Mouse (Mus musculus) layer of hippocampus, postnatal 25 days (tissue): ENCODE data around the gene Gpr179. TPM values are rescaled to one million over a fixed set of nuclear protein-coding genes. Genes with fewer than 3 reads are reported as not detected.
A peak's percentile ranks its signal among the peaks of the same experiment; 100 is the strongest.

Source experiments
- DNase-seq, 2 experiments: peaks; one replicate each; pipeline ENCODE4 v3.0.0; 2022; ENCODE audit warnings: mixed read lengths in 2 of 2, low spot score in 1 of 2; ENCODE audit errors: extremely low spot score in 1 of 2
- total RNA-seq, 2 experiments: library from RNA; stranded (reverse); gene quantifications; 2 replicates each; pipeline ENCODE4 v1.2.3; 2021

Gene Gpr179
- total RNA-seq, 2 experiments from 2014 or later: 0.15 to 0.16 TPM

DNA sequence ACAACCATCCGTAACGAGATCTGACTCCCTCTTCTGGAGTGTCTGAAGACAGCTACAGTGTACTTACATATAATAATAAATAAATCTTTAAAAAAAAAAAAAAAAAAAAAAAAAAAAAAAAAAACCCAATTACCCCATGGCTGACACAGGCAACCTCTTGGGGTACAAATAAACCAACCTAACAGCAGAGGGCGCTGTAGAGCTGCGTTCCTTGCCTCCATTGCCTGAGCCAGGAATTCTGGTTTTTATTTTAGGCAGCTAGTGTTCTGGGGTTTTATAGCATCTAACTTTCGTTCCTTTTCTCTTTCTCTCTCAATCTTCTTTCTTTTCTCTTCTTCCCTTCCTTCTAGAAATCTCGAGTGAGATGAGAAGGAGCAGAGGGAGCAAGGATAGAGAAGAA is 5.8 kb upstream of the Gpr179 start:
- DNase-seq: peak; percentile 51 to 88

DNA sequence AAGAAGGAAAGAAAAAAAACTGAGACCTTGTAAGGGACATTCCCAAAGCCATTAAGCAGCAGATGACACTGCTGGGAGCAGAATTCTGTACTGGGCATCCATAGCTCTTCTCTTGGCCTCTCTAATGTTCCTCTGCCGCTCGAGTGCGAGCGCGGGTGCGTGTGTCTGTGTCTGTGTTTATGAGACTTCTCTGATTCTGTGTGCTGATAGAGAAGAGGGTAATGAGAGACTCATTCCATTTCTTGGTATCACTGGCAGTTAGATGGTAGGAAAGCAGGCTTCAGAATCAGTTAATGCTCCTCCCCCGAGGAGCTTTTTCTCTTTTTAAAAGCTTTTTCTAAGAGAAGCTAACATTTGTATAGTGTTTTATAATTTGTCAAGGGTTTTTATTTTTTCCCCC is 3.4 kb upstream of the Gpr179 start:
- DNase-seq: no peak

DNA sequence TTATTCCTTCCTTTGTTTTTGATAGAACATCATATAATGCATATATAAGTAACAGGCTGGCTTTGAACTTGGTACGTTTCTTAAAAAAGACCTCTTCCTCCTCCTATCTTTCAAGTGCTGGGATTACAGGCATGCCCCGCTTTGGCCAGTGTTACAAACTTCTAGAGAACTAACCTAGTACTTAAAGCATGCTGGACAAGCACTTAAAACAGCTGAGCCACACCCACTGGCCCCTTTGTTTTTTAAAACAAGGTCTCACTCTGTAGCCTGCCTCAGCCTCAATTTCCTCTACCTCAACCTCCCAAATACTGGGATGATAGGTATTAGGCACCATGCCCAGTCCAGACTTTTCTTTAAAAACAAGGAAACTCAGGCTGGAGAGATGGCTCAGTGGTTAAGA is 2.8 kb upstream of the Gpr179 start:
- no peak for DNase-seq

DNA sequence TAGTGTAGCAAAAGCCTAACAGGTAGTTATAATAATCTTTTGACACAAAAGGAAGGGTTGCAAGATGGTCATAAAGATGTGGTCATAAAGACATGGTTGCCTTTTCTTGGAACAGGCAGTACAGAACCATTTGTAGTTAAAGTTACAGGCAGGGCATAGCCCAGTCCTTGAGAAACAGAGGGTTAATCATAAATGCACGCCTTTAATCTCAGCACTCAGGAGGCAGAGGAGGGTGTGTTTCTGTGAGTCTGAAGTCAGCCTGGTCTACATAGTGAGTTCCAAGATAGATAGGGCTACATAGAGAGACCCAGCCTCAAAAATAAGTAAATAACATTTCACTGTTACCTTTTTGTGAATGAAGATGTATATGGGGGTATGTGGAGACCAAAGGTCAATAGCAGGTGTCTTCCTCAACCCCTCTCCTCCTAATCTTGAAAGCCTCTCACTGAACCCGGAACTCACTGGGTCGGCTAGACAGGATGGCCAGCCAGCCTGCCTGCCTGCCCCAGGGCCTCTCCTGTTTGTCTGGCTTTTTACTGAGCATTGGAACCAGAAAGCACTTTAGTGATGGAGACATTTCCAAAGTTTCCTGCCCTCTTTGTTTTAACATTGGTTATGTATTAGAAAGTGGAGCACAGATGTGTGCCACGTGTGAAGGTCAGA is 1.2 kb upstream of the Gpr179 start:
- DNase-seq: no peak

DNA sequence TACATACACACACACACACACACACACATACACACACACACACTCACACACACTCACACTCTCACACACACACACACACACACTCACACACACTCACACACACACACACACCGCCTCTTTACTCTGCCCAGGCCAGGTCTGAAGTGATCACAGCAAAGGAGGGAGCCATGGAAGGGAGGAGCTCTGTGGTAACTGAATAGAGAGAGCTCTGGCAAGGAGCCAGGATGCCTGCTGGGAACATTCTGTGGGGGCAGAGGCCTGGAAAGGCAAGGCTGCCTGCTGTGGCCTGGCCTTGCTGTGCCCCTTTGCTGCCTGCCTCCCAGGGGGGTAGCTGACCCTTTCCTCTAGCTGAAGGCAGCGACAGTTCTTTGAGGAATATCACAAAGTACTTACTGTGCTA is 1.8 kb downstream of the Gpr179 start:
- DNase-seq: peak; percentile 31 to 73

DNA sequence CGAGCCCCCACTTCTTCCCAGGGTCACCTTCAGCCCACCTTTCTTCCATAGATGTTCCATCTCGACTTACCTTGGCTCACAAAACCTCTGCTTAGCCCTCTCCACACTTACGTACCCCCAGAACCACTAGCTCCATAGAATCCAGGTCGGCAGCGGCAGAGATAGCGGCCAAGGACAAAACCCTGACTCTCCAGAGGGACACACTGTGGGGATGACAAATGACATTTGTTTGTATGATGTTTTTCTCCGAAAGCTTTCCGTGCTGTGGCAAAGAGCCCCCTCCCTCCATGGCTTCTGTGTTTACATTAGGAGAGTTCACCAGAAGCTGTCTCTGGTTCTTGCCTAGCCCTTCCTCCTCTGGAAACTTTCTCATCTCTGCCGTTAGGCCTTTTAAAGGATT is 4.6 kb downstream of the Gpr179 start:
- no peak for DNase-seq

DNA sequence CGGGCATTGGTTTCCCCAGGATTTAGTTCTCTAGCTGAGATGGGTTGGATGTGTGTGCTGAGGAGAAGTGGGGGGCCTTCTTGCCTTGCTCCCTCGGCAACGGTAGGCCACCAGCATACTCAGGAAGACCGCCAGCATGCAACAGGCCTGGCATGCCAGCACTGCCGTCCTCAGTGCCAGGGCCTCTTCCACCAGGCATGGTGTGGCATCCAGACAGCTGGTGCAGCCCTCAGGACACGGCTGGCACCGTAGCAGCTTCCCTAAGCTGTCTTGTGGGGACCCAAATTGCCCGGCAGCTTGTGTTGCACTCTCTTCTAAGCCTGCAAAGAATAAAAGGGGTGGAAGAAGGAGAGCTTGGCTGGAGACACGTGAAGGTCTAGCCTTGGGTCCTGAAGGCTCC is 5.5 kb downstream of the Gpr179 start:
- DNase-seq: no peak

DNA sequence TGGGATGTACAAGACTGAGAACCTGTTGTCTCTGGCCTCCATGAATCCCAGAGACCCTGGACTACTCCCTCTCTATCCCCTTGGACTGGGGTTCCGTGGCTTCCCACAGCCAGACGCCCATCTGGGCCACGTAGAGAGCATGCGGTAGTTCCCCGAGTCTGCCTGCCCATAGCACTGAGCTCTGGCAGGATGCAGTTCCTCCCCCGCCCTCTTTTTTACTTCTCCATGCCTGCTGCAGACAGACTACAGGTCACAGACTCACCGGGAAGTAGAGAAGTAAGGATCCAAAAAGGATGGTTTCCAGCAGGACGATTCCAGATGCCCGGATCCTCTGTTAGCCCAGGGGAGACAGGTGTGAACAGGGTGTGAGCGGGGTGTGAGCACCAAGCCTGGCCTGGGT is 6.4 kb downstream of the Gpr179 start:
- DNase-seq: no peak

DNA sequence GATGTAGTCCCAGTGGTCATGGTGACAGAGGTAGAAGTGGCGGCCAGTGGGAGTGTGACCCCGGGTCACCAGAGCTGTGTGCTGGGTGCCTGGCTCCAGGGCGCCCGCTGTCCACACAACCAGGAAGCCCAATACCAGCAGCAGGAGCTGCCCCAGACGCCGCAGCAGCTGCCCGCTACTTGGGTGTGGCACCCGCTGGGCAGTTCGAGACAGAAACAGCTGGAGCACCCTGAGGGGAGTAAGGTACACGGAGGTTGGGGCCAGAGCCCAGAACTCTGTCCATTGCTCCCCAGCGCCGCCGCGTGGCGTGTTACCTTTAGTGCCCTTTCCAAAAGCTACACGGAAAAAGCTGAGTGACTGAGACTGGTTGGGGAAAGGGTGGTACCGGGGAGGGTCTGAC is 8.3 kb downstream of the Gpr179 start:
- DNase-seq: no peak

DNA sequence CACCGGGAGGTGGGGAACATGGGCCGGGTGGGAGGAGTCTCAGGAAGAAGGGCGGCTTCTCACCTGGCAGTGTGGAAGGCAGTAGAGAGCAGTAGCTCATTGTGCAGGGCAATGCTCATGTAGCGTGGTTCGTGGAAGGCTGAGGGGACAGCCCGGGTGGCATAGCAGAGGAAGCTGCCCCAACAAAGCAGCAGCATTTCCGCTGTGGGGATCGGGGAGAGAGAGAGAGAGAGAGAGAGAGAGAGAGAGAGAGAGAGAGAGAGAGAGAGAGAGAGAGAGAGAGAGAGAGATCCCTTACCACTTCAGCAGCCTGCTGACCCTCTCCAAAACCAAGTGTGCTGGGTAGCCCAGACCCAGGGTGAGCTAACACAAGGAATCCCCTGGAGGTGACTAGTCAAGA is 8.7 kb downstream of the Gpr179 start:
- no peak for DNase-seq

DNA sequence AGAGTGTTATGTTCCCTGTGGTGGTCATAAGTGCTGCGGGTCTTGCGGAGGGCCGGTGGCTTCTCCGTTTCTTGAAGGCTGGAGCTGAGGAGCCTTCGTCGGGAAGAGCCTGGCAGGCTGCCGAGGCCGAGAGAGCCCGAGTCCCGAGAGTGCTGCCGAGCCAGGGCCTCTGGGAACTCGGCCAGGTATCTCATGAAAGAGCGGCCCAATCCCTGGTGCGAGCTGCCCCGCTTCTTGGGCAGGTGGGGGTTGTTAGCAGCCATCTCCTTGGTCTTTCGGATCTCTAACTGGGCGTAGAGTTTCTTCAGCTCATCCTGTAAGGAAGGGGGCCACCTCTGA is 12.9 kb downstream of the Gpr179 start:
- peak in 1 of 2 experiments; percentile 49 for DNase-seq

DNA sequence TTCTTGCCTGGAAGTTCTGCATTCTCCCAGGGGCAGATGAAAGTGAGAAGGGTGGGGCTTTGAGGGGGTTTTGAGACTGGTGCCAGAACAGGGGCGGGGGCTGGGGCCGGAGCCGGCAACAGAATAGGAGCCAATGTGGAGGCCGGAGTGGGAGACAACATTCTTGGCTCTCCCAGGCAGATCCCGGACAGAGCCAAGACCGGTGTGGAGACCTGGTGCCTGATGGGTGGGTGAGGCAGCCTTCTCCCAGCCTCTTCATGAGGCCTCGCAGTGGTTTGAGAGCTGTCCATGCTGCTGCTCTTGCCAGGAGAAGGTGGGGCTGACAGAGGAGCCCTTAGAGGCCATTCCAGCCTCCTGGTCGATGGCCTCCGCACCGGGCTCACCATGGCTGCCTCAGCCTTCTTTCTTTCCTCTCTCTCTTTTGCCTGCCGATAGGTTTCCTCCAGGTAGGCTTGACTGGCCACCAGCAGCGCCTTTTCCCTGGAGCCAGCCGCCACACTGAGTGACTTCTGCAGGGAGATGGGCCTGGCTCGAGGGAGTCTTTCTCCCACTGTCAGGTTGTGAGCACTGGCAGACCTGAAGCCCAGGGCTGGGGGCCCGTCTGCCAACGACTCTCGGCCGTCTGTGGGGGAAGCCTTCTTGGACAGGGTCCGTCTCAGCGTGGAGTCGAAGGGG is 13.4 kb downstream of the Gpr179 start:
- DNase-seq: no peak

DNA sequence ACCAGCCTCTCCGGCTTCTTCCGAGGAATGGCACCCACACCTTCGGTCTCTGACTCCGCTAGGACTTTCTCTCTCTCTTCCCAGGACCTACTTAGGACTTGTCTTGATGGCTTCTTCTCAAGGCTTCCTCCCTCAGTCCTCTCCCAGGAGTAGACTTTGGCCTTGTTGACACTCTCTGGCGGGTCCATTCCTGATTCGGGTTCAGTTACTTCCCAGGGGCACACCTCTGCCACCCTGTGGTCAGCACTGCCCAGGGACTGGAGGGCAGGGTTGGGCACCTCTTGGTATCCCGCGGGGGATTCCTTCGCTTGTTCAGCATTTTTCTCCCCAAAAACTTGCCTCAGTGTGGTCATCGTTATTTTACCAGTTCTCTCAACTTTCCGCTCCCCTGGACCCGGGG is 14.5 kb downstream of the Gpr179 start:
- no peak for DNase-seq

DNA sequence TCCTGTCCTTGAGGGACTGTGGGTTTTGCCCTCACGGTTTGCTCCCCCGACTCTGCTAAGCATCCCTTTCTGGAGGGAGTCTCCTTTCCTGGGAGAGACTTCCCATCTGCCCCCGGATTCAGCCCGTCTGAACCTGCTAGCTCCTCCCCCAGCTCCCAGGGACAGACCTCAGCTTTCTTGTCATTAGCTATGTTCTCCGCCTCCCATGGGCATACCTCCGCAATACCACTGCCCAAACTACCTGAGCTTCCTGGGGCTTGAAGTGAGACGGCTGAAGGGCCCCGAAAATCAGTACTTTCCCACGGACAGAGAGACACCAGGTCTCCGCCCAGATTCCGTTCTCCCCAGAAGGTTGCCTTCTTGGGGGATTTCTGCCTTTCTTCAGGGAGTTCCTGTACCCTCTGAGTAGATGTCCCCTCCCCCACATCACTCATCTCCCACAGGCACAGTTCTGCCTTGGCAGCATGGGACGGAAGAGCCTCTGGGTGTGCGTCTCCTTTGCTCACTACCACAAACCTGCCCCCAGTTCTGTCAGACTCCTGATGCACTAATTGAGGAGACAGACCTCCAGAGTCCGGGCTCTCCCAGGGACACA is 15.0 kb downstream of the Gpr179 start:
- DNase-seq: no peak

DNA sequence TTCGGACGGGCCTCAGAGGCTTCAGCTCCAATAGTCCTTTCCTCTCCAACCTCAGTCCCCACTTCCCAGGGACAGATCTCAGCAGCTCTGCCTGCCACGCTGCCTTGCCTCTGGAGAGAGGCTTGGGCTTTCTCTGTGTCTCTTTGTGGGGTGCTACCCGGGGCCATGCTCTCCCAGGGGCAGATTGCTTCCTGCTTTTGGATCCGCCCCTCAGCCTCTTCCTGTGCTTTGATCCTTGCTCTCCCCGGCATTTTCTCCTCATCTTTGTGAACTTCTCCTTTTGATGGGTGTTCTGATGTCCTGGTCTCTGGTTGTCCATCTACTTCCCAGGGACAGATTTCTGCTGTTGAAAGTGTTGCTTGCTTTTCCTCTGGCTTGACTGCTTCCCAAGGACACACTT is 15.6 kb downstream of the Gpr179 start:
- no peak for DNase-seq

DNA sequence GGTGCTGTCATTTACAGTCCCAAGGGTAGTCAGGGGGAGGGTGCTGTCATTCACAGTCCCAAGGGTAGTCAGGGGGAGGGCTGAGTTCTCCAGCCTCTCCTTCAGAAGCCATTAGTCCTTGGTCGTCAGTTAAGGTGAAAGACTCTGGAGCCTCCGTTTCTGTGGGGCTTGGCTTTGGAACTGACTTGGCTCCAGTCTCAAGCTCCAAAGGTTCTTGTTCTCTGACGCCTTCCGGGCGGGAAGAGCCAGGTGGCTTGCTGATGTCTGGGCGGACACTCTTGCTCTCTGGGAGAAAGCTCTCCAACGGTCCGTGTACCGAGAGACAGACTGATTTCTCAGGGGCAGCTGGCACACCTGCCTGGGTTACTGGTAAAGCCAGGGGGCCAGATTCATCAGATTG is 17.5 kb downstream of the Gpr179 start:
- no peak for DNase-seq

DNA sequence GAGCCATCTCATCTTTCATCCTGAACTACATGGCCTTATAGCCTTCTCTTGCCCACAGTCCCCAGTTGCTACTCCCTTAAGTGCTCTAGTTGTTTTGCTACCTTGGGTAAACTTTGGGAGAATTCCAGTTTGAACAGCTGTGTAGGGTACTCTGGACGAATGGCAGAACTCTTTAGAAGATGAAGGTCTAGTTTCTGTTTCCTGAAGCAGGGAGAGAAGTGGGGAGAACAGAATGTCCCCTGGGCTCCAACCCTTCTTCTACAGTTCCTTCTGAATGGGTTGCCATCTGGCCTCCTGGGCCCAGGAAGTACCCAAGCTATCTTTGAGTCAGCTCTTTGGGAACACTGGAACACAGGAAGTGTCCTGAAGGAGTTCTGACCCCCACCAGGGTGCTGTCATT is 18.0 kb downstream of the Gpr179 start:
- no peak for DNase-seq

DNA sequence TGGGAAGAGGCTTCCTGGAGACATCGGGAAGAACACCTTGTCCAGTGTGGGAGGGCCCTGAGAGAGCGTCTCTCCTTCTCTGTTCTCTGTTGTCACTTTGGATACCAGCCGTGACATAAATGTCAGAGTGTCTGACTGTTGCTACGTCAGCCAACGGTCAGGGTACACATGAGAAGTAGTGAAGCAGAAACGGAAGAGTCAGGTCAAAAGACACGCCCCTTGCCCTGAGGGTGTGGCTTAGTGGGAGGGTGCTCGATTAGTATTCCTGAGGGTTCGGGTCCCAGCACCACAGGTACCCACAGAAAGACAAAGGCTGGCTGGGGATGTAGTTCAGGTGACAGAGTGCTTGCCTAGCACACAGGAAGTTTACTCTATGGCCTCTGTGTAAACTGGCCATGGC is 18.8 kb downstream of the Gpr179 start:
- no peak for DNase-seq

DNA sequence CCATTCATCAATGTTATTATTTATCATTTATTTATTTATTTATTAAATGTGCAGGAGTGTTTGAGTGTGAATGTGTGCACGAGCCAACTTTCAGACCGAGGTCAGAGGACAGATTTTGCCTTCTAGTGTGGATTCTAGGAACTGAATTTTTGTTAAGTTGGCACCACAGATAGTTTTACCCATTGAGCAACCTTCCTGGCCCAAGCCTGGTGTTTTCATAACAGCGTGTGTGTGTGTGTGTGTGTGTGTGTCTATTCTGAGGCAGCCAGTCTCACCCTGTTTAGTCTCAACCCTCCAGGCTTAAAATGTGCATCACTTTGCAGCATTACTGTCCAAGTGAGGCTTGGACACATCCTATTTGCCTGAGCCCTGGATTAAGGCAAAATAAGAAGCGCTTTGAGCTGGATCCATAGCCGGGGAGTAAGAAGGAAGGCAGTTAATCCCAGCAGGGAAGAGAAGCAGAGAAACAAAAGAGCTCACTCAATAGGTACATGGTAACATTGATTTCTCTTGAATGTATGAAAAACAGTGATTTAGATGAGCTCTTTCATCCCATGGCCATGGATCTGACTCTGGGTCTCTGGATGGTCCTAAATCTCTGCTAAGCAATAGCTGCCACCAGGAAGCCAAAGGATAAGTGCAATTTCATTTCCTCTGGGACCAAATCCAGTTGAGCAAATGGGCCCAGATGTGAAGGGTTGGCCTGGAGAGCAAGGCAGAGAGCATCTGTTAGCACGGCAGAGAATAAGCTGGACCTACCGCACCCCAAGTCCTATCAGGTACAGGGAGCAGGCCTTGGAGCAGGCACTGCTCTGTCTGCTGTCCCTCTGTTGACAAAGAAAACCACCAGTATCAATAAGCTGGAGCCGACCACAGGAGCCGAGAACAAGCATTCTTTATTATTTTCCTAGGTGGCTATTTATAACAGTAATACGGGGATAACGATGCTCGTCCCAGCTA is 20.4 kb downstream of the Gpr179 start:
- no peak for DNase-seq

DNA sequence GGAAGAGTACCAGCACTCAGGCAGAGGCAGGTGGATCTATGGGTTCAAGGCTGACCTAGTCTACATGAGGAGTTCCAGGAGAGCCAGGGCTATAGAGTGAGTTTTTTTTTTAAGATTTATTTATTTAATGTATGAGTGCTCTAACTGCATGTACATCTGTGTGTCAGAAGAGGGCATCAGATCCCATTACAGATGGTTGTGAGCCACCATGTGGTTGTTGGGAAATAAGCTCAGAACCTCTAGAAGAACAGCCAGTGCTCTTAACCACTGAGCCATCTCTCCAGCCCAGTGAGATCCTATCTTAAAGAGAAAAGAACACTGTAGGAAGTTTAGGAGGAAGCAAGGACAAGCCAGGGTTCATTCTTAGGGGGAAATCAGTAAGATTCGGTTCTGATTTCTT is 21.6 kb downstream of the Gpr179 start:
- DNase-seq: no peak

DNA sequence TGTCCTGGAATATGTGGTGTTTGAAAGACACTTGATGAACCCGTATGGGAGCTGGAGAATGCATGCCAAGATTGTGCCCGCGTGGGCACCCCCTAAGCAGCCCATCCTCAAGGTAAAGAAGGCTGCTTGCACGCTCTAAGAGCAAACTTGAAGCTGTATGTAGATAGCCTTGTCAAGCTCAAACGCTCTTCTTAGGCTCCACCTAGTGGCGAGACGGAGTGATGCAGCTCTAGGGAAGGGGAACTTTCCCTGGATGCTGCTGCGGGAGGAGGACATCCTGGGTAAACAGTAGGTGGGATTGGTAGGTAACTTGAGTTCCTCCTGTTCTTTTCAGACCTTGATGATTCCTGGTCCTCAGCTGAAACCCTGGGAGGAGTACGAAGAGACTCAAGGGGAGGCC is 23.7 kb downstream of the Gpr179 start:
- DNase-seq: peak in 1 of 2 experiments; percentile 77
